Mouse (Mus musculus) myocyte (in vitro differentiated cells): Measurements from ENCODE around the gene Elob. TPM values are rescaled to one million over a fixed set of nuclear protein-coding genes. Genes with fewer than 3 reads are reported as not detected.

ENCODE experiments used
- H3K27me3 ChIP-seq: one replicate; pipeline ENCODE4 v1.6.1; 2011; ENCODE audit not compliant: control insufficient read depth, insufficient read depth, insufficient read length
- H3K36me3 ChIP-seq: one replicate; pipeline ENCODE4 v1.6.1; 2011; ENCODE audit not compliant: control insufficient read depth, insufficient read depth
- H3K4me2 ChIP-seq: one replicate; pipeline ENCODE4 v1.6.1; 2011; ENCODE audit warnings: low read depth, control low read depth
- H3K4me3 ChIP-seq: one replicate; pipeline ENCODE4 v1.5.1; 2011; ENCODE audit warnings: mild to moderate bottlenecking, control low read depth, moderate library complexity
- H3K79me2 ChIP-seq: one replicate; pipeline ENCODE4 v1.6.1; 2011; ENCODE audit not compliant: control insufficient read depth, insufficient read depth
- H3ac ChIP-seq: one replicate; pipeline ENCODE4 v1.6.1; 2011; ENCODE audit not compliant: control insufficient read depth, insufficient read length
- CEBPB ChIP-seq: IDR thresholded peaks from 2 replicates; pipeline ENCODE4 v1.6.1; 2011; ENCODE audit warnings: mild to moderate bottlenecking, moderate library complexity; ENCODE audit not compliant: poor library complexity, insufficient read depth, severe bottlenecking
- E2F4 ChIP-seq: IDR thresholded peaks from one replicate; pipeline ENCODE4 v1.6.1; 2011; ENCODE audit warnings: mild to moderate bottlenecking, control low read depth, moderate library complexity; ENCODE audit not compliant: insufficient read depth
- MAX ChIP-seq: IDR thresholded peaks from one replicate; pipeline ENCODE4 v1.6.1; 2011; ENCODE audit warnings: low read depth, mild to moderate bottlenecking, control low read depth
- MYOD1 ChIP-seq, 3 experiments: IDR thresholded peaks; one replicate each; pipeline ENCODE4 v1.6.1; 2011; ENCODE audit warnings: control low read depth in 2 of 3, low read depth in 2 of 3, mild to moderate bottlenecking in 2 of 3, moderate library complexity in 1 of 3; ENCODE audit not compliant: insufficient read length in 2 of 3, control insufficient read depth in 1 of 3
- MYOG ChIP-seq, 3 experiments: IDR thresholded peaks; one replicate each; pipeline ENCODE4 v1.6.1; 2011; ENCODE audit warnings: control low read depth in 2 of 3, low read depth in 2 of 3, mild to moderate bottlenecking in 2 of 3; ENCODE audit not compliant: insufficient read length in 2 of 3, control insufficient read depth in 1 of 3, insufficient read depth in 1 of 3
- POLR2A ChIP-seq: IDR thresholded peaks from one replicate; pipeline ENCODE4 v1.6.1; 2011; ENCODE audit warnings: low read depth, mild to moderate bottlenecking, control low read depth, moderate library complexity; ENCODE audit not compliant: insufficient read length
- POLR2AphosphoS2 ChIP-seq: IDR thresholded peaks from one replicate; pipeline ENCODE4 v1.6.1; 2011; ENCODE audit warnings: low read depth, control low read depth; ENCODE audit not compliant: insufficient read length
- REST ChIP-seq: IDR thresholded peaks from one replicate; pipeline ENCODE4 v1.6.1; 2011; ENCODE audit warnings: mild to moderate bottlenecking, control low read depth, moderate library complexity; ENCODE audit not compliant: insufficient read depth, insufficient read length
- SRF ChIP-seq: IDR thresholded peaks from one replicate; pipeline ENCODE4 v1.6.1; 2011; ENCODE audit warnings: low read depth; ENCODE audit not compliant: control insufficient read depth, insufficient read length
- TCF12 ChIP-seq: IDR thresholded peaks from one replicate; pipeline ENCODE4 v1.6.1; 2011; ENCODE audit warnings: mild to moderate bottlenecking, control low read depth; ENCODE audit not compliant: poor library complexity, insufficient read depth, severe bottlenecking
- TCF3 ChIP-seq: IDR thresholded peaks from one replicate; pipeline ENCODE4 v1.6.1; 2011; ENCODE audit warnings: low read depth, control low read depth; ENCODE audit not compliant: insufficient read length
- USF1 ChIP-seq: IDR thresholded peaks from one replicate; pipeline ENCODE4 v1.6.1; 2011; ENCODE audit warnings: low read depth, mild to moderate bottlenecking, control low read depth, moderate library complexity
- polyA plus RNA-seq: library from polyadenylated mRNA; unstranded; fragments of >200 nt; fragmentation: generic; extraction: Trizol; gene quantifications from one replicate; pipeline ENCODE4 v1.2.1, GENCODE M21; 2012; ENCODE audit warnings: missing spikeins

The Elob gene
- polyA plus RNA-seq, 1 experiment = 986 TPM

- Histone ChIP-seq H3K27me3 (peaks cover 14% of the 10 kb centered on the region), H3K4me2 (no peak overlapping the region), H3K4me3 (no peak overlapping the region), H3K79me2 (peaks cover 24% of the 10 kb centered on the region), H3K36me3 (peaks cover 8% of the 10 kb centered on the region), H3ac (no peak overlapping the region)
- TF ChIP-seq SRF (no peak), MYOD1 (IDR thresholded peaks at IDR 0.05; ENCODE audit: control insufficient read depth in 1 of 3, insufficient read length in 2 of 3, low read depth in 2 of 3) (no peak), USF1 (no peak), MAX (no peak), POLR2AphosphoS2 (no peak)
Observed at GRCm38 (mm10) chr17:23831201-23831600, 2.3 kb upstream of the Elob start.

GRCm38 (mm10) chr17:23828271-23829001, 500 bp downstream of the Elob start:
- peak overlapping the region; percentile 87 for H3K4me2 ChIP-seq
- peak overlapping the region; percentile 72 for H3ac ChIP-seq
- H3K36me3 ChIP-seq = peaks cover 30% of the 10 kb centered on the region
- peak overlapping the region; percentile 77 for H3K4me3 ChIP-seq
- TF ChIP-seq POLR2AphosphoS2 = peak; percentile 68
- peak; percentile 5 for TF ChIP-seq POLR2A
- TF ChIP-seq TCF3 = no peak
- H3K27me3 ChIP-seq = no peaks in the 10 kb centered on the region
- H3K79me2 ChIP-seq = peaks cover 28% of the 10 kb centered on the region

DNA sequence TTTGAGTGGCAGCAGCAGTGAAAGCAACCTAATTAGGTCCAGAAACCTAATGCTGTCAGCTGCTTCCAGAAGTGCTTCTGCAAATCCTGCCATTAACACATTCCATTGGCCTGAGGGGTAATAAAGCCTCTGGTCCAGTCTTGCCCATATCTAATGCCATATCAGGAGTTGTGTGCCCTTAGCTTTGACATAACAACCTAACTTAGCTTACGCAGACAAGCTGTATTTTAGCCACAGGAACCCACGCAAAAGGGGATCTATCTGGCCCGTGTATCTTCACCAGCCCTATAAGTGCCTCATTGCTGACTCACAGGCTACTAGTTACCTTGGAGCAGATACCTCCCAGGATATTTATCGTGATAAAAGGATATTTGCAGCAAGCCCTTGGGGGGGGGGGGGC, 3.3 kb downstream of the Elob start:
- TF ChIP-seq POLR2AphosphoS2 (peak; percentile 19), USF1 (no peak)
- Histone ChIP-seq H3K79me2 (peaks cover 33% of the 10 kb centered on the region), H3K4me2 (no peak overlapping the region), H3K4me3 (no peak overlapping the region), H3K27me3 (no peaks in the 10 kb centered on the region), H3K36me3 (peaks cover 48% of the 10 kb centered on the region), H3ac (no peak overlapping the region)

DNA sequence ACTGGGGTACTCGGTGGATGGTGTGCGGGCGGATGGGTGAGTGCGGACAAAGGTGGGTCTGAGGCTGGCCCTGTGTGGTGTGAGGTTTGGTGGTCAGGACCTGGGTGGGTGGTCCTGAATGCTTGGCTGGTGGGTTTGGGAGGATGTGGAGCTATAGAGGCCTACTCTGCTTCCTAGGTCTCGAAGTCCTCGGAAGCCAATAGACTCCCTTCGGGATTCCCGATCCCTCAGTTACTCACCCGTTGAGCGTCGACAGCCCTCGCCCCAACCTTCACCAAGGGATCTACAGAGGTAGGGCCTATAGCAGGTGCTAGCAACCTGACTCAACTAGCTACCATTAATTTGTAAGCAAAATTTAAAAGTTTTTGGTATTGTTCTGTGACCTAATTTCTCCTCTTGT, 5.3 kb downstream of the Elob start:
- Histone ChIP-seq H3ac (no peak overlapping the region), H3K4me3 (no peak overlapping the region), H3K27me3 (no peaks in the 10 kb centered on the region)

GRCm38 (mm10) chr17:23823018-23823417, 5.9 kb downstream of the Elob start:
- H3K27me3 ChIP-seq = no peaks in the 10 kb centered on the region
- TF ChIP-seq POLR2AphosphoS2 (peak; percentile 60), MYOG (IDR thresholded peaks at IDR 0.05; ENCODE audit: control insufficient read depth in 1 of 3, insufficient read depth in 1 of 3, insufficient read length in 2 of 3, low read depth in 2 of 3) (no peak), CEBPB (no peak), REST (no peak), SRF (no peak), POLR2A (peak; percentile 21), USF1 (no peak), TCF12 (no peak), MAX (no peak), E2F4 (no peak), TCF3 (no peak), MYOD1 (IDR thresholded peaks at IDR 0.05; ENCODE audit: control insufficient read depth in 1 of 3, insufficient read length in 2 of 3, low read depth in 2 of 3) (peak in 1 of 3 experiments; percentile 36)
- no peak overlapping the region for H3K4me3 ChIP-seq
- H3K36me3 ChIP-seq = peaks cover 69% of the 10 kb centered on the region
- H3ac ChIP-seq = no peak overlapping the region
- H3K79me2 ChIP-seq = peaks cover 38% of the 10 kb centered on the region
- no peak overlapping the region for H3K4me2 ChIP-seq

More for the DNA sequence above, 5.3 kb downstream of the Elob start:
- peaks cover 63% of the 10 kb centered on the region for H3K36me3 ChIP-seq
- TF ChIP-seq POLR2AphosphoS2 = peak; percentile 89
- no peak for TF ChIP-seq SRF
- peaks cover 38% of the 10 kb centered on the region for H3K79me2 ChIP-seq
- H3K4me2 ChIP-seq = no peak overlapping the region

DNA sequence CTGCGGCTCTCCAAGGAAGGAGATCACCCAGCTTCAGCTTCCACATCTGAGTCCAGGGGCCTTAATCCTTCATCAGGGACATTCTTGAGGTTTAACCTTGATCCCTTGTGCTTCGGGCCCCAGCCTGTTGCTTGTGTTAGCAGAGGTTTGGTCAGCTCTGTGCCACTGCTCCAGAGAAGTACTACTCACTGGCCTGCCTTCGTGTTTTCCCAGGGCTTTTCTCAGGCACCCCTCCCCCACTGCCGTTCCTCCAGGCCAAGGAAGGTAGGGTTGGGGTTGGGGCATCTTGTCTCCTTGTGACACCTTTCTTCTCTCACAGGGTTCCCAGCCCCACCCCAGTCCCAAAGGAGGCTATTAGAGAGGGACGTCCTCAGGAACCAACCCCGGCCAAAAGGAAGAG, 6.8 kb downstream of the Elob start:
- Histone ChIP-seq H3ac (no peak overlapping the region), H3K36me3 (peaks cover 78% of the 10 kb centered on the region), H3K4me2 (no peak overlapping the region), H3K79me2 (peaks cover 38% of the 10 kb centered on the region), H3K4me3 (no peak overlapping the region), H3K27me3 (no peaks in the 10 kb centered on the region)
- TF ChIP-seq MYOD1 (IDR thresholded peaks at IDR 0.05; ENCODE audit: control insufficient read depth in 1 of 3, insufficient read length in 2 of 3, low read depth in 2 of 3) (no peak), MAX (no peak), USF1 (no peak), TCF3 (no peak), POLR2A (no peak), SRF (no peak), CEBPB (no peak), TCF12 (no peak), POLR2AphosphoS2 (no peak)
